Mouse (Mus musculus) heart, embryonic 14.5 days (tissue): Measurements from ENCODE around the gene Tmem206. TPM values are rescaled to one million over a fixed set of nuclear protein-coding genes. Genes with fewer than 3 reads are reported as not detected.

Experiments used
- ATAC-seq: fragments of 200-750 bp; cut with Nextera tagmentation; 2 replicates; pipeline ENCODE4 v1.8.0; 2017; ENCODE audit warnings: low read depth, moderate TSS enrichment; ENCODE audit not compliant: insufficient number of reproducible peaks, insufficient read depth, low FRiP score
- H3K27ac ChIP-seq, 2 experiments: fragments of 200-500 bp in 1 of 2; fragments of 300-500 bp in 1 of 2; sonication (generic) in 1 of 2; replicated peaks in 1 of 2; 2 replicates each; pipeline ENCODE4 v1.5.1; 2012 to 2014; ENCODE audit warnings: low read depth in 2 of 2, low read length in 2 of 2, control low read depth in 1 of 2, mild to moderate bottlenecking in 1 of 2, mixed read lengths in 1 of 2; ENCODE audit not compliant: control insufficient read depth in 1 of 2, insufficient read depth in 1 of 2
- H3K27me3 ChIP-seq: fragments of 300-500 bp; sonication (generic); 2 replicates; pipeline ENCODE4 v1.6.1; 2014; ENCODE audit warnings: mild to moderate bottlenecking, low read length, control low read depth; ENCODE audit not compliant: control insufficient read depth, insufficient read depth
- H3K36me3 ChIP-seq: fragments of 300-500 bp; sonication (generic); 2 replicates; pipeline ENCODE4 v1.6.1; 2014; ENCODE audit warnings: mild to moderate bottlenecking, control low read depth, low read length, mixed read lengths; ENCODE audit not compliant: control insufficient read depth, insufficient read depth
- H3K4me1 ChIP-seq, 2 experiments: fragments of 200-500 bp in 1 of 2; fragments of 300-500 bp in 1 of 2; sonication (generic) in 1 of 2; 2 replicates each; pipeline ENCODE4 v1.6.1; 2012 to 2014; ENCODE audit warnings: low read length in 2 of 2, control low read depth in 1 of 2, mixed read lengths in 1 of 2; ENCODE audit not compliant: control insufficient read depth in 2 of 2, insufficient read depth in 2 of 2
- H3K4me2 ChIP-seq: fragments of 300-500 bp; sonication (generic); 2 replicates; pipeline ENCODE4 v1.6.1; 2014; ENCODE audit warnings: mild to moderate bottlenecking, low read length
- H3K4me3 ChIP-seq, 2 experiments: fragments of 200-500 bp in 1 of 2; fragments of 300-500 bp in 1 of 2; sonication (generic) in 1 of 2; 2 replicates each; pipeline ENCODE4 v1.5.1; 2012 to 2014; ENCODE audit warnings: low read length in 2 of 2, mild to moderate bottlenecking in 2 of 2, control low read depth in 1 of 2, low read depth in 1 of 2, moderate library complexity in 1 of 2; ENCODE audit not compliant: control insufficient read depth in 1 of 2, insufficient read depth in 1 of 2
- H3K9ac ChIP-seq: fragments of 300-500 bp; sonication (generic); 2 replicates; pipeline ENCODE4 v1.6.1; 2014; ENCODE audit warnings: mild to moderate bottlenecking, low read length
- H3K9me3 ChIP-seq: fragments of 300-500 bp; sonication (generic); 2 replicates; pipeline ENCODE4 v1.6.1; 2016; ENCODE audit warnings: low read length, control low read depth; ENCODE audit not compliant: control insufficient read depth
- WGBS: fragments of 180-500 bp; shearing (Covaris S2); extraction: QIAGEN DNeasy Blood & Tissue Kit; methylation state at CpG from one replicate; pipeline ENCODE4 v1.1.7; 2014; 5-methylcytosine and 5-hydroxymethylcytosine counted together
- polyA plus RNA-seq: library from polyadenylated mRNA; unstranded; fragments of >200 nt; fragmentation: Nextera tagmentation; extraction: Ambion mirVana; gene quantifications from 2 replicates; pipeline ENCODE4 v1.2.1, GENCODE M21; 2014

The Tmem206 gene
- polyA plus RNA-seq, 1 experiment from 2014 or later = 20.9 TPM

GRCm38 (mm10) chr1:191334500-191334899 lies 8.8 kb downstream of the Tmem206 start:
- Histone ChIP-seq H3K36me3 (peaks cover 45% of the 10 kb centered on the region), H3K4me3 (no peak overlapping the region), H3K27me3 (no peaks in the 10 kb centered on the region), H3K4me1 (no peaks in the 10 kb centered on the region; a peak in 1 of 4 replicates), H3K27ac (no peak overlapping the region), H3K9me3 (no peaks in the 10 kb centered on the region), H3K9ac (no peak overlapping the region), H3K4me2 (no peak overlapping the region)
- WGBS = 68% methylated on average over 5 of the region's 5 CpGs
- ATAC-seq = no peak

- Histone ChIP-seq H3K27ac (no peak overlapping the region), H3K9ac (no peak overlapping the region), H3K4me2 (no peak overlapping the region), H3K9me3 (no peaks in the 10 kb centered on the region), H3K27me3 (no peaks in the 10 kb centered on the region), H3K4me1 (no peaks in the 10 kb centered on the region; a peak in 1 of 4 replicates), H3K4me3 (no peak overlapping the region), H3K36me3 (peaks cover 64% of the 10 kb centered on the region)
- no peak for ATAC-seq
- 91% methylated on average over 2 of the region's 2 CpGs for WGBS
These were observed 14.2 kb downstream of the Tmem206 start for GRCm38 (mm10) chr1:191339876-191340275.

- H3K36me3 ChIP-seq = peaks cover 69% of the 10 kb centered on the region
- H3K9me3 ChIP-seq = no peaks in the 10 kb centered on the region
- no peaks in the 10 kb centered on the region; a peak in 1 of 4 replicates for H3K4me1 ChIP-seq
- no peaks in the 10 kb centered on the region for H3K27me3 ChIP-seq
- H3K4me3 ChIP-seq = no peak overlapping the region
- no peak overlapping the region for H3K9ac ChIP-seq
- 75% methylated on average over 4 of the region's 4 CpGs for WGBS
- H3K4me2 ChIP-seq = no peak overlapping the region
- no peak overlapping the region for H3K27ac ChIP-seq
- ATAC-seq = no peak
These were observed 14.8 kb downstream of the Tmem206 start for GRCm38 (mm10) chr1:191340530-191340929.

GRCm38 (mm10) chr1:191347602-191348001 lies 21.9 kb downstream of the Tmem206 start:
- Histone ChIP-seq H3K27me3 (no peaks in the 10 kb centered on the region), H3K9ac (no peak overlapping the region), H3K27ac (no peak overlapping the region), H3K4me2 (no peak overlapping the region), H3K4me1 (peaks cover 14 to 26% of the 10 kb centered on the region in 2 experiments), H3K9me3 (no peaks in the 10 kb centered on the region), H3K4me3 (no peak overlapping the region), H3K36me3 (peaks cover 80% of the 10 kb centered on the region)
- ATAC-seq = no peak
- WGBS = 79% methylated on average over 8 of the region's 8 CpGs

GRCm38 (mm10) chr1:191348592-191348991 lies 22.9 kb downstream of the Tmem206 start:
- no peak overlapping the region for H3K4me3 ChIP-seq
- H3K36me3 ChIP-seq = peaks cover 79% of the 10 kb centered on the region
- H3K27me3 ChIP-seq = no peaks in the 10 kb centered on the region
- no peak for ATAC-seq
- WGBS = 48% methylated on average over 2 of the region's 2 CpGs
- H3K9ac ChIP-seq = no peak overlapping the region
- peak overlapping the region; percentile 3 to 75; a peak in 2 of 4 replicates for H3K27ac ChIP-seq
- H3K4me2 ChIP-seq = peak overlapping the region; percentile 11; the same call in 1 of the 2 replicates
- no peaks in the 10 kb centered on the region for H3K9me3 ChIP-seq
- H3K4me1 ChIP-seq = peaks cover 14 to 26% of the 10 kb centered on the region in 2 experiments

- Histone ChIP-seq H3K4me1 (peaks cover 14 to 26% of the 10 kb centered on the region in 2 experiments), H3K9ac (0 out of 2 replicates have a peak overlapping the region, but pooled peaks have one; percentile 18), H3K4me3 (no peak overlapping the region), H3K27me3 (no peaks in the 10 kb centered on the region), H3K27ac (peak overlapping the region; percentile 70 to 75), H3K9me3 (no peaks in the 10 kb centered on the region), H3K36me3 (peaks cover 79% of the 10 kb centered on the region), H3K4me2 (peak overlapping the region; percentile 11)
- peak; percentile 63; the same call in 1 of the 2 replicates for ATAC-seq
- 5% methylated on average over 5 of the region's 5 CpGs for WGBS
These were observed 23.3 kb downstream of the Tmem206 start for GRCm38 (mm10) chr1:191348996-191349395.

- Histone ChIP-seq H3K9me3 (no peaks in the 10 kb centered on the region), H3K4me1 (peaks cover 14 to 26% of the 10 kb centered on the region in 2 experiments), H3K4me2 (peak overlapping the region; percentile 11), H3K36me3 (peaks cover 83% of the 10 kb centered on the region), H3K9ac (0 out of 2 replicates have a peak overlapping the region, but pooled peaks have one; percentile 18), H3K4me3 (no peak overlapping the region), H3K27ac (peak overlapping the region; percentile 70 to 75), H3K27me3 (no peaks in the 10 kb centered on the region)
- WGBS = 52% methylated on average over 23 of the region's 23 CpGs
- no peak for ATAC-seq
These were observed 23.9 kb downstream of the Tmem206 start for GRCm38 (mm10) chr1:191349486-191350037.

GRCm38 (mm10) chr1:191350355-191350754 lies 24.6 kb downstream of the Tmem206 start:
- peaks cover 86% of the 10 kb centered on the region for H3K36me3 ChIP-seq
- ATAC-seq = no peak

More at GRCm38 (mm10) chr1:191350355-191350754, 24.6 kb downstream of the Tmem206 start:
- Histone ChIP-seq H3K27me3 (no peaks in the 10 kb centered on the region), H3K9ac (no peak overlapping the region), H3K4me2 (no peak overlapping the region), H3K27ac (no peak overlapping the region), H3K4me1 (peaks cover 14 to 26% of the 10 kb centered on the region in 2 experiments), H3K9me3 (no peaks in the 10 kb centered on the region), H3K4me3 (no peak overlapping the region)
- WGBS = 95% methylated on average over 5 of the region's 5 CpGs
